In genomic region chr11:107655538-107655937, GRCm38 (mm10) we compare ENCODE assay signal across 22 mouse cellular contexts.
A peak's percentile ranks its signal among the peaks of the same experiment; 100 is the strongest.
DNase-seq lines count a peak whose midpoint lies in the region; ATAC-seq lines count a peak whose summit lies in the region.
"Had no signal": no experiment of that assay in that cellular context is flagged by ENCODE, and none has a peak within 500 bp of the region (broad histone marks: within the 10 kb centered on the region; RNA-seq: fewer than 3 reads in every experiment).

No protein-coding gene starts in this region.

- no peak for DNase-seq in frontal cortex, postnatal 36 days (ENCODE audit: low spot score in 2 of 2)
- peak; percentile 10 for DNase-seq in heart, adult 11 months
- peak; percentile 63 for DNase-seq in brain, adult 2 months (ENCODE audit: low read depth, low spot score)
- DNase-seq in layer of hippocampus, adult 8-10 months (ENCODE audit: low spot score in 2 of 2): no peak
- DNase-seq: adrenal gland, adult 2 months; adrenal gland, adult 8-10 months; adrenal gland, postnatal 10 days; adrenal gland, postnatal 14 days; adrenal gland, postnatal 25 days; adrenal gland, postnatal 36 days; B cell, adult 2 months; cerebellum, adult 11 months; cerebellum, adult 11-12 months; cerebellum, adult 18-20 months; cerebellum, adult 2 months had no signal

- ATAC-seq in frontal cortex, adult (ENCODE audit: low TSS enrichment): peak; percentile 60; the same call in 1 of the 2 replicates
- ATAC-seq in heart, embryonic 12.5 days (ENCODE audit: insufficient number of reproducible peaks, low FRiP score): no peak
- ATAC-seq: activated CD4-positive, CD25-positive, alpha-beta regulatory T cell, adult 4 months; CD4-positive, CD25-positive, alpha-beta regulatory T cell, adult 4 months; Patski had no signal

- H3K9me3 ChIP-seq in heart, embryonic 12.5 days (replicated peaks): no peaks in the 10 kb centered on the region
- H3K9me3 ChIP-seq: G1E had no signal

- H3K27me3 ChIP-seq in heart, embryonic 12.5 days (replicated peaks): no peaks in the 10 kb centered on the region
- H3K27me3 ChIP-seq: CH12.LX, Patski had no signal

- H3K36me3 ChIP-seq in heart, embryonic 12.5 days: peaks cover 52% of the 10 kb centered on the region

- peaks cover 7% of the 10 kb centered on the region for H3K4me1 ChIP-seq in heart, embryonic 12.5 days (replicated peaks)

- no peak overlapping the region for H3K4me2 ChIP-seq in heart, embryonic 12.5 days

- 88% methylated on average over 4 of the region's 4 CpGs for WGBS in heart, embryonic 12.5 days

- H3K9ac ChIP-seq in heart, embryonic 12.5 days: no peak overlapping the region

- H3K4me3 ChIP-seq in heart, embryonic 12.5 days: no peak overlapping the region

- H3K27ac ChIP-seq in heart, embryonic 12.5 days (ENCODE audit: poor library complexity, severe bottlenecking): no peak overlapping the region

Comparison
In these comparisons a context has a peak if more than half of its experiments do, and no peak if none do; other contexts are left out.
1. DNase-seq: peak in heart, adult 11 months (single experiment) and brain, adult 2 months (single experiment); none in frontal cortex, postnatal 36 days (0 of 2) and layer of hippocampus, adult 8-10 months (0 of 2).